Mouse (Mus musculus): Measurements from ENCODE around the gene Pin4.

DNA sequence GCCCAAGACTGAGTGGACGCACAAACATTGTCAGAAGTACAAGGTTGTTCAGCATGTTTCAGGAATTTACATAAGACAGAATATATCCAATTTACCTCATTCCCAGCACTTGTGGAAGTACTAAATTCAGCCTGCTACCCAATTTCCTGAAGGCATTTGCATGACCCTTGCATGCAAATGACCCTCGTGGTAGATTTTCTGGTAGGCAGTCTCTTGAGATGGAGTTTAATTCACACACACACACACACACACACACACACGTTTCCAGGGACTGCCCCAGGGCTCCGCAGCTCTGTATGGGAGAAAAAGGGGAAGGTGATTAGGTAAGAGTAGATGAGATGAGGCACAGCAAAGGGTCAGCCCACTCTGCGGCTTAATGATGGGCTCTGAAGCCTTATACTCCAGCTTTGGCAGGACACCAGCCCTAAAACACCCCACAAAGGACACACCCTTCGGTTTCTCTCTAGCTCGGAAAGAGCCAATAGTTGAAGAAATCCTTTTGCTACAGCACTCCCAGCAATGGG, 24.8 kb upstream of the Pin4 start:
- TF ChIP-seq CTCF (IDR thresholded peaks at IDR 0.05) (no peak), EP300 (IDR thresholded peaks at IDR 0.05) (no peak)

Measured in lung, postnatal 0 days (tissue).